Mouse (Mus musculus): ENCODE measurements around the gene Hist1h4c. TPM values are rescaled to one million over a fixed set of nuclear protein-coding genes. Genes with fewer than 3 reads are reported as not detected.
"Not testable (repeated sequence)": the region's sequence is repeated elsewhere in the genome, so short reads cannot be mapped to it uniquely, and the experiment has no call there.

The Hist1h4c gene
- polyA plus RNA-seq (2012; rRNA removed) = 69.8 and 70.6 TPM in 2 replicates

- Histone ChIP-seq H3K36me3 (ENCODE audit: control insufficient read depth, insufficient read depth, low read length) (no peaks in the 10 kb centered on the region), H3K4me1 (replicated peaks; ENCODE audit: control insufficient read depth, insufficient read depth, low read length) (peaks cover 11% of the 10 kb centered on the region), H3K27ac (ENCODE audit: control insufficient read depth, insufficient read depth, low read length) (peak within 1 kb of the TSS; percentile 88), H3K27me3 (ENCODE audit: control insufficient read depth, insufficient read depth, low read length) (no peaks in the 10 kb centered on the region), H3K4me3 (ENCODE audit: control insufficient read depth, insufficient read depth, low read length) (peak within 1 kb of the TSS; percentile 50)
- DNase-seq = peak; percentile 98
- under 1% methylated on average over 22 of the region's 22 CpGs for WGBS
- TF ChIP-seq POLR2A (IDR thresholded peaks at IDR 0.05; ENCODE audit: control insufficient read depth, extremely low read depth, insufficient read depth, low read length, poor library complexity) (peak; percentile 99), CTCF (IDR thresholded peaks at IDR 0.05; ENCODE audit: borderline replicate concordance, control insufficient read depth, extremely low read depth, insufficient read depth, low read length, poor library complexity) (0 out of 2 replicates have a peak, but pooled peaks have one; percentile 14)
These were observed at the start of gene Hist1h4c for GRCm38 (mm10) chr13:23698300-23698693. Gene Hist1h4c (minus strand): TSS chr13:23698454.

GRCm38 (mm10) chr13:23747892-23748288, 49.6 kb upstream of the Hist1h4c start:
- Histone ChIP-seq H3K27me3 (ENCODE audit: control insufficient read depth, insufficient read depth, low read length) (no peaks in the 10 kb centered on the region), H3K27ac (ENCODE audit: control insufficient read depth, insufficient read depth, low read length) (peak overlapping the region; percentile 70; the same call in 1 of the 2 replicates), H3K36me3 (ENCODE audit: control insufficient read depth, insufficient read depth, low read length) (no peaks in the 10 kb centered on the region), H3K4me3 (ENCODE audit: control insufficient read depth, insufficient read depth, low read length) (no peak overlapping the region), H3K4me1 (replicated peaks; ENCODE audit: control insufficient read depth, insufficient read depth, low read length) (peaks cover 4% of the 10 kb centered on the region)
- WGBS = 14% methylated on average over 4 of the region's 4 CpGs
- TF ChIP-seq CTCF (IDR thresholded peaks at IDR 0.05; ENCODE audit: borderline replicate concordance, control insufficient read depth, extremely low read depth, insufficient read depth, low read length, poor library complexity) = no peak
- no peak for TF ChIP-seq POLR2A (IDR thresholded peaks at IDR 0.05; ENCODE audit: control insufficient read depth, extremely low read depth, insufficient read depth, low read length, poor library complexity)
- DNase-seq = no peak

- Histone ChIP-seq H3K27ac (ENCODE audit: control insufficient read depth, insufficient read depth, low read length) (peak overlapping the region; percentile 63), H3K36me3 (ENCODE audit: control insufficient read depth, insufficient read depth, low read length) (no peaks in the 10 kb centered on the region), H3K4me1 (replicated peaks; ENCODE audit: control insufficient read depth, insufficient read depth, low read length) (peaks cover 4% of the 10 kb centered on the region), H3K4me3 (ENCODE audit: control insufficient read depth, insufficient read depth, low read length) (peak overlapping the region; percentile 15), H3K27me3 (ENCODE audit: control insufficient read depth, insufficient read depth, low read length) (no peaks in the 10 kb centered on the region)
- TF ChIP-seq POLR2A (IDR thresholded peaks at IDR 0.05; ENCODE audit: control insufficient read depth, extremely low read depth, insufficient read depth, low read length, poor library complexity) = no peak
- DNase-seq = no peak
- WGBS = 6% methylated on average over 11 of the region's 13 CpGs
These were observed 49.0 kb upstream of the Hist1h4c start for GRCm38 (mm10) chr13:23747081-23747891.

GRCm38 (mm10) chr13:23746201-23747080, 48.2 kb upstream of the Hist1h4c start, which contains the start of gene Hist1h2bb:
Gene Hist1h2bb (plus strand): TSS chr13:23746734.
- H3K36me3 ChIP-seq (ENCODE audit: control insufficient read depth, insufficient read depth, low read length); H3K4me1 ChIP-seq (replicated peaks; ENCODE audit: control insufficient read depth, insufficient read depth, low read length); H3K27me3 ChIP-seq (ENCODE audit: control insufficient read depth, insufficient read depth, low read length): not testable (repeated sequence)
- peak within 1 kb of the TSS; percentile 60 for H3K4me3 ChIP-seq (ENCODE audit: control insufficient read depth, insufficient read depth, low read length)
- peak within 1 kb of the TSS; percentile 95 for H3K27ac ChIP-seq (ENCODE audit: control insufficient read depth, insufficient read depth, low read length)
- TF ChIP-seq POLR2A (IDR thresholded peaks at IDR 0.05; ENCODE audit: control insufficient read depth, extremely low read depth, insufficient read depth, low read length, poor library complexity) = peak; percentile 45; the same call in 1 of the 2 replicates
- TF ChIP-seq CTCF (IDR thresholded peaks at IDR 0.05; ENCODE audit: borderline replicate concordance, control insufficient read depth, extremely low read depth, insufficient read depth, low read length, poor library complexity) = peak; percentile 64; the same call in 1 of the 2 replicates
- WGBS = under 1% methylated on average over 42 of the region's 58 CpGs
- peak; percentile 72 for DNase-seq

GRCm38 (mm10) chr13:23745381-23746161, 47.3 kb upstream of the Hist1h4c start, which contains the start of gene Hist1h3c:
Gene Hist1h3c (minus strand): TSS chr13:23745602.
- H3K27ac ChIP-seq (ENCODE audit: control insufficient read depth, insufficient read depth, low read length) = peak within 1 kb of the TSS; percentile 95
- H3K4me3 ChIP-seq (ENCODE audit: control insufficient read depth, insufficient read depth, low read length) = peak within 1 kb of the TSS; percentile 60
- H3K27me3 ChIP-seq (ENCODE audit: control insufficient read depth, insufficient read depth, low read length) = no peaks in the 10 kb centered on the region
- H3K4me1 ChIP-seq (replicated peaks; ENCODE audit: control insufficient read depth, insufficient read depth, low read length) = peaks cover 4% of the 10 kb centered on the region
- TF ChIP-seq CTCF (IDR thresholded peaks at IDR 0.05; ENCODE audit: borderline replicate concordance, control insufficient read depth, extremely low read depth, insufficient read depth, low read length, poor library complexity) (no peak), POLR2A (IDR thresholded peaks at IDR 0.05; ENCODE audit: control insufficient read depth, extremely low read depth, insufficient read depth, low read length, poor library complexity) (peak; percentile 43; the same call in 1 of the 2 replicates)
- DNase-seq = peak; percentile 87
- H3K36me3 ChIP-seq (ENCODE audit: control insufficient read depth, insufficient read depth, low read length) = no peaks in the 10 kb centered on the region
- WGBS = under 1% methylated on average over 25 of the region's 28 CpGs
